Mouse (Mus musculus): ENCODE measurements around the gene 5330417H12Rik. TPM values are rescaled to one million over a fixed set of nuclear protein-coding genes. Genes with fewer than 3 reads are reported as not detected.

The 5330417H12Rik gene
- polyA plus RNA-seq, 2 experiments = not detected

GRCm38 (mm10) chr7:107602505-107602904 is 22.5 kb downstream of the 5330417H12Rik start:
- no peaks in the 10 kb centered on the region for H3K27me3 ChIP-seq (ENCODE audit: control insufficient read depth, insufficient read depth, low read length)

GRCm38 (mm10) chr7:107600651-107601050 is 24.3 kb downstream of the 5330417H12Rik start:
- no peaks in the 10 kb centered on the region for H3K9me3 ChIP-seq (ENCODE audit: control insufficient read depth, low read length)
- no peak overlapping the region for H3K9ac ChIP-seq (replicated peaks)
- H3K36me3 ChIP-seq (replicated peaks; ENCODE audit: control insufficient read depth, insufficient read depth, low read depth) = no peaks in the 10 kb centered on the region
- DNase-seq (ENCODE audit: low read depth in 3 of 3, low spot score in 3 of 3) = no peak
- no peak overlapping the region for H3K4me2 ChIP-seq (ENCODE audit: low read depth)
- no peak for ATAC-seq (ENCODE audit: insufficient read depth)
- no peaks in the 10 kb centered on the region for H3K27me3 ChIP-seq (ENCODE audit: control insufficient read depth, insufficient read depth, low read length)
- no peak overlapping the region for H3K4me3 ChIP-seq (ENCODE audit: insufficient read depth in 1 of 2, low read depth in 2 of 2, low read length in 2 of 2)
- H3K27ac ChIP-seq = no peak overlapping the region
- no peak for TF ChIP-seq CTCF (IDR thresholded peaks at IDR 0.05; ENCODE audit: low read depth)
- no peak for TF ChIP-seq EP300 (IDR thresholded peaks at IDR 0.05; ENCODE audit: low read depth)
- H3K4me1 ChIP-seq (replicated peaks; ENCODE audit: control insufficient read depth in 2 of 2, insufficient read depth in 2 of 2, low read length in 1 of 2) = peaks cover 0 to 4% of the 10 kb centered on the region in 2 experiments; a peak in 2 of 4 replicates
- 49% methylated on average over 5 of the region's 5 CpGs for WGBS (ENCODE audit: insufficient replicate concordance)

More at GRCm38 (mm10) chr7:107602505-107602904, 22.5 kb downstream of the 5330417H12Rik start:
- no peak overlapping the region for H3K4me2 ChIP-seq (ENCODE audit: low read depth)
- ATAC-seq (ENCODE audit: insufficient read depth) = no peak
- H3K27ac ChIP-seq = no peak overlapping the region
- peaks cover 0 to 2% of the 10 kb centered on the region in 2 experiments; a peak in 2 of 4 replicates for H3K4me1 ChIP-seq (replicated peaks; ENCODE audit: control insufficient read depth in 2 of 2, insufficient read depth in 2 of 2, low read length in 1 of 2)
- DNase-seq (ENCODE audit: low read depth in 3 of 3, low spot score in 3 of 3) = no peak
- TF ChIP-seq EP300 (IDR thresholded peaks at IDR 0.05; ENCODE audit: low read depth) = no peak
- TF ChIP-seq CTCF (IDR thresholded peaks at IDR 0.05; ENCODE audit: low read depth) = no peak
- H3K9ac ChIP-seq (replicated peaks) = no peak overlapping the region
- 58% methylated on average over 4 of the region's 4 CpGs for WGBS (ENCODE audit: insufficient replicate concordance)
- no peaks in the 10 kb centered on the region for H3K36me3 ChIP-seq (replicated peaks; ENCODE audit: control insufficient read depth, insufficient read depth, low read depth)
- no peaks in the 10 kb centered on the region for H3K9me3 ChIP-seq (ENCODE audit: control insufficient read depth, low read length)
- H3K4me3 ChIP-seq (ENCODE audit: insufficient read depth in 1 of 2, low read depth in 2 of 2, low read length in 2 of 2) = no peak overlapping the region

- H3K4me2 ChIP-seq (ENCODE audit: low read depth) = no peak overlapping the region
- H3K27ac ChIP-seq = no peak overlapping the region
- no peaks in the 10 kb centered on the region for H3K27me3 ChIP-seq (ENCODE audit: control insufficient read depth, insufficient read depth, low read length)
- H3K36me3 ChIP-seq (replicated peaks; ENCODE audit: control insufficient read depth, insufficient read depth, low read depth) = no peaks in the 10 kb centered on the region
- no peaks in the 10 kb centered on the region for H3K9me3 ChIP-seq (ENCODE audit: control insufficient read depth, low read length)
- H3K4me3 ChIP-seq (ENCODE audit: insufficient read depth in 1 of 2, low read depth in 2 of 2, low read length in 2 of 2) = no peak overlapping the region
- TF ChIP-seq CTCF (IDR thresholded peaks at IDR 0.05; ENCODE audit: low read depth) = no peak
- 56% methylated on average over 3 of the region's 3 CpGs for WGBS (ENCODE audit: insufficient replicate concordance)
- DNase-seq (ENCODE audit: low read depth in 3 of 3, low spot score in 3 of 3) = no peak
- H3K9ac ChIP-seq (replicated peaks) = no peak overlapping the region
- H3K4me1 ChIP-seq (replicated peaks; ENCODE audit: control insufficient read depth in 2 of 2, insufficient read depth in 2 of 2, low read length in 1 of 2) = peaks cover 0 to 8% of the 10 kb centered on the region in 2 experiments; a peak in 2 of 4 replicates
- no peak for ATAC-seq (ENCODE audit: insufficient read depth)
These were observed 27.0 kb downstream of the 5330417H12Rik start for GRCm38 (mm10) chr7:107597956-107598355.

GRCm38 (mm10) chr7:107596753-107597152 is 28.2 kb downstream of the 5330417H12Rik start:
- Histone ChIP-seq H3K36me3 (replicated peaks; ENCODE audit: control insufficient read depth, insufficient read depth, low read depth) (no peaks in the 10 kb centered on the region), H3K4me1 (replicated peaks; ENCODE audit: control insufficient read depth in 2 of 2, insufficient read depth in 2 of 2, low read length in 1 of 2) (peaks cover 0 to 8% of the 10 kb centered on the region in 2 experiments; a peak in 2 of 4 replicates), H3K9me3 (ENCODE audit: control insufficient read depth, low read length) (no peaks in the 10 kb centered on the region), H3K4me2 (ENCODE audit: low read depth) (peak overlapping the region; percentile 26), H3K27ac (no peak overlapping the region), H3K4me3 (ENCODE audit: insufficient read depth in 1 of 2, low read depth in 2 of 2, low read length in 2 of 2) (no peak overlapping the region), H3K9ac (replicated peaks) (no peak overlapping the region), H3K27me3 (ENCODE audit: control insufficient read depth, insufficient read depth, low read length) (no peaks in the 10 kb centered on the region)
- DNase-seq (ENCODE audit: low read depth in 3 of 3, low spot score in 3 of 3) (peak in 1 of 3 experiments; percentile 18), ATAC-seq (ENCODE audit: insufficient read depth) (no peak)
- TF ChIP-seq EP300 (IDR thresholded peaks at IDR 0.05; ENCODE audit: low read depth) = no peak

GRCm38 (mm10) chr7:107595426-107595825 is 29.5 kb downstream of the 5330417H12Rik start:
- peak overlapping the region; percentile 50 to 76 for H3K4me3 ChIP-seq (ENCODE audit: insufficient read depth in 1 of 2, low read depth in 2 of 2, low read length in 2 of 2)
- no peaks in the 10 kb centered on the region for H3K36me3 ChIP-seq (replicated peaks; ENCODE audit: control insufficient read depth, insufficient read depth, low read depth)
- TF ChIP-seq EP300 (IDR thresholded peaks at IDR 0.05; ENCODE audit: low read depth) (no peak), CTCF (IDR thresholded peaks at IDR 0.05; ENCODE audit: low read depth) (no peak)
- ATAC-seq (ENCODE audit: insufficient read depth) (no peak), DNase-seq (ENCODE audit: low read depth in 3 of 3, low spot score in 3 of 3) (no peak)
- peak overlapping the region; percentile 74 for H3K4me2 ChIP-seq (ENCODE audit: low read depth)
- no peak overlapping the region for H3K27ac ChIP-seq
- 20% methylated on average over 13 of the region's 13 CpGs for WGBS (ENCODE audit: insufficient replicate concordance)
- H3K4me1 ChIP-seq (replicated peaks; ENCODE audit: control insufficient read depth in 2 of 2, insufficient read depth in 2 of 2, low read length in 1 of 2) = peaks cover 0 to 8% of the 10 kb centered on the region in 2 experiments; a peak in 2 of 4 replicates
- H3K27me3 ChIP-seq (ENCODE audit: control insufficient read depth, insufficient read depth, low read length) = no peaks in the 10 kb centered on the region
- H3K9me3 ChIP-seq (ENCODE audit: control insufficient read depth, low read length) = no peaks in the 10 kb centered on the region
- H3K9ac ChIP-seq (replicated peaks) = no peak overlapping the region
